Mouse (Mus musculus) liver, adult 2 months (tissue): ENCODE results near the gene Myo19. TPM values are rescaled to one million over a fixed set of nuclear protein-coding genes. Genes with fewer than 3 reads are reported as not detected.
"Not testable (repeated sequence)": the region's sequence is repeated elsewhere in the genome, so short reads cannot be mapped to it uniquely, and the experiment has no call there.

Experiments used
- DNase-seq: peaks from one replicate; pipeline ENCODE4 v3.0.0-alpha.2; 2011; ENCODE audit warnings: low read depth, low spot score; ENCODE audit errors: extremely low read depth
- H3K27ac ChIP-seq: fragments of 200-500 bp; replicated peaks from 2 replicates; pipeline ENCODE4 v1.5.1; 2012; ENCODE audit warnings: low read depth, mild to moderate bottlenecking, control low read depth, inconsistent platforms, low read length; ENCODE audit not compliant: insufficient read depth
- H3K27me3 ChIP-seq: fragments of 200-500 bp; 2 replicates; pipeline ENCODE4 v1.6.1; 2012; ENCODE audit warnings: mild to moderate bottlenecking, moderate library complexity, low read length, inconsistent platforms; ENCODE audit not compliant: control insufficient read depth, insufficient read depth
- H3K36me3 ChIP-seq: fragments of 200-500 bp; 2 replicates; pipeline ENCODE4 v1.6.1; 2012; ENCODE audit warnings: low read length, inconsistent platforms; ENCODE audit not compliant: control insufficient read depth, insufficient read depth
- H3K4me1 ChIP-seq: fragments of 200-500 bp; 2 replicates; pipeline ENCODE4 v1.6.1; 2011; ENCODE audit warnings: low read length; ENCODE audit not compliant: control insufficient read depth, insufficient read depth
- H3K4me3 ChIP-seq: fragments of 200-500 bp; 2 replicates; pipeline ENCODE4 v1.5.1; 2011; ENCODE audit warnings: low read depth, mild to moderate bottlenecking, control low read depth, low read length, moderate library complexity; ENCODE audit not compliant: insufficient read depth
- H3K79me2 ChIP-seq: fragments of 200-500 bp; 2 replicates; pipeline ENCODE4 v1.6.1; 2012; ENCODE audit warnings: inconsistent platforms, mild to moderate bottlenecking, low read length, moderate library complexity; ENCODE audit not compliant: control insufficient read depth, insufficient read depth
- H3K9ac ChIP-seq: fragments of 200-500 bp; 2 replicates; pipeline ENCODE4 v1.6.1; 2012; ENCODE audit warnings: low read depth, mild to moderate bottlenecking, control low read depth, inconsistent platforms, low read length
- CTCF ChIP-seq: fragments of 200-500 bp; IDR thresholded peaks from 2 replicates; pipeline ENCODE4 v1.5.1; 2011; ENCODE audit warnings: low read depth, low read length, control low read depth
- POLR2A ChIP-seq: fragments of 200-500 bp; IDR thresholded peaks from 2 replicates; pipeline ENCODE4 v1.6.1; 2011; ENCODE audit warnings: low read length, control low read depth; ENCODE audit not compliant: insufficient read depth; ENCODE audit errors: extremely low read depth
- WGBS: fragments of 180-500 bp; shearing (Covaris S2); methylation state at CpG from one replicate; pipeline ENCODE4 v1.1.7; 2018; 5-methylcytosine and 5-hydroxymethylcytosine counted together
- polyA plus RNA-seq: library from polyadenylated mRNA; depleted of rRNA; stranded (reverse); fragments of >200 nt; gene quantifications from 2 replicates; pipeline ENCODE4 v1.2.3, GENCODE M21; 2012
- total RNA-seq: library from RNA; depleted of rRNA; stranded (reverse); fragments of >200 nt; gene quantifications from 2 replicates; pipeline ENCODE4 v1.2.3, GENCODE M21; 2014

Myo19 gene
- total and polyA plus RNA-seq, 2 experiments = 2.3 to 7.7 TPM

DNA sequence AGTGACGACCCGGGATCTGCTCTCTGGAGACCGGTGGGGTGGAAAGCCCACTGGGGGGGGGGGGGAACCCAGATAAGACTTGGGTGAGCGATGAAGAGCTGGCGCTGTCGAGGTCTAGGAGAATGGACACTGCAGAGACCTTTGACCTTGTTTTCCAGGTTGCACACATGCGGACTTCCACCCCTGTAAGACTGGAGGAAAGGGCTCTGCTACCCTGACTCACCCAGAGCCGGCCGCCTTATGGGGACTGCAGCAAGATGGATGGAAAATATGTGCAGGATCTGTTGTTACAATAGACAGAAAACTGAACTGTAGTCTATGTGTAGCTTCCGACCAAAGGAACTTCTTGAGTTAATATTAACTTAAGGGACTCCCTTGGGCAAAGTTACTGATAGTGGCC is 8.9 kb upstream of the Myo19 start:
- TF ChIP-seq CTCF (no peak), POLR2A (0 out of 2 replicates have a peak, but pooled peaks have one; percentile 11)
- H3K9ac ChIP-seq = peak overlapping the region; percentile 89
- H3K79me2 ChIP-seq = peaks cover 7% of the 10 kb centered on the region; the same call in 1 of the 2 replicates
- peak overlapping the region; percentile 83 for H3K4me3 ChIP-seq
- 1% methylated on average over 10 of the region's 10 CpGs for WGBS
- H3K27ac ChIP-seq = peak overlapping the region; percentile 92
- peak; percentile 96 for DNase-seq
- no peaks in the 10 kb centered on the region for H3K27me3 ChIP-seq
- H3K36me3 ChIP-seq = 0 out of 2 replicates have a peak, but pooled peaks cover 2% of the 10 kb centered on the region
- H3K4me1 ChIP-seq = peaks cover 9% of the 10 kb centered on the region

GRCm38 (mm10) chr11:84871548-84872069 is 8.3 kb upstream of the Myo19 start:
- Histone ChIP-seq H3K36me3 (0 out of 2 replicates have a peak, but pooled peaks cover 2% of the 10 kb centered on the region), H3K27ac (peak overlapping the region; percentile 92), H3K4me3 (peak overlapping the region; percentile 83), H3K9ac (peak overlapping the region; percentile 89; the same call in 1 of the 2 replicates), H3K79me2 (peaks cover 5% of the 10 kb centered on the region; the same call in 1 of the 2 replicates), H3K27me3 (no peaks in the 10 kb centered on the region), H3K4me1 (peaks cover 6% of the 10 kb centered on the region; the same call in 1 of the 2 replicates)
- 27% methylated on average over 4 of the region's 4 CpGs for WGBS
- TF ChIP-seq CTCF (no peak), POLR2A (no peak)
- DNase-seq = peak; percentile 58

GRCm38 (mm10) chr11:84873042-84873833 is 6.7 kb upstream of the Myo19 start:
- 80% methylated on average over 1 of the region's 1 CpGs for WGBS
- Histone ChIP-seq H3K79me2 (peaks cover 7% of the 10 kb centered on the region; the same call in 1 of the 2 replicates), H3K27me3 (no peaks in the 10 kb centered on the region), H3K27ac (no peak overlapping the region), H3K4me1 (no peaks in the 10 kb centered on the region), H3K9ac (no peak overlapping the region), H3K4me3 (no peak overlapping the region), H3K36me3 (peaks cover 5% of the 10 kb centered on the region; the same call in 1 of the 2 replicates)
- no peak for TF ChIP-seq POLR2A
- no peak for TF ChIP-seq CTCF
- DNase-seq = no peak

GRCm38 (mm10) chr11:84876020-84876419 is 3.9 kb upstream of the Myo19 start:
- not testable (repeated sequence) for H3K27ac ChIP-seq, H3K79me2 ChIP-seq, H3K9ac ChIP-seq, H3K4me3 ChIP-seq, H3K27me3 ChIP-seq, DNase-seq, H3K4me1 ChIP-seq, H3K36me3 ChIP-seq
- 57% methylated on average over 1 of the region's 1 CpGs for WGBS

DNA sequence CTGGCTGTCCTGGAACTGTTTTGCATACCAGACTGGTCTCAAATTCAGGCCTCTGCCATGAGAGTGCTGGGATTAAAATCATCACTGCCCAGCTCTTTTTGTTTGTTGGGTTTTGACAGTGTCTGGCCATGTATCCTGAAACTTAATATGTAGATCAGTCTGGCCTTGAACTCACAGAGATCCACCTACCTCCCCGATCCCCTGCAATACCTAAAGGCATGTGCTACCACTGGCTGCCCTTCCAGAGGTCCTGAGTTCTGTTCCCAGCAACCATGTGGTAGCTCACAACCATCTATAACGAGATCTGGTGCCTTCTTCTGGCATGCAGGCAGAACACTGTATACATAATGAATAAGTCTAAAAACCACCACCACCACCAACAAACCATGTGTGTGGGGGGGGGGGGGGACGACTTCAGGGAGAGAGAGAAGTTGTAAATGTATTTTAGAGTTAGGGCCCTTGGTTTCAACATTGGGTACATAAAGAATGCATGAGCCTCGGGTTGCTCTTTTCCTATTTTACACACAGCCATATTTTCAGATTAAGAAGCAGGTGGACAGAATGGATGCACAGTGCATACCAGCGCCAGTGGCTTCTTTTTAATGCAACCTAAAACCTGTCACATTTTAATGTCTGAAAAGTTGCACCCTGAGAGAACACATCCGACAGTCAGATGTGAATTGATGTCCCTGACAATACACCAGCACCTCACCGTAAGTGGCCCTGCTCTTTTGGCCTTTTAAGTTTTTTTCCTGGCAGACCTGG is 759 bp upstream of the Myo19 start:
- 6% methylated on average over 7 of the region's 7 CpGs for WGBS
- DNase-seq = no peak

More for the DNA sequence above, 759 bp upstream of the Myo19 start:
- TF ChIP-seq CTCF (no peak), POLR2A (no peak)
- peak overlapping the region; percentile 92 for H3K9ac ChIP-seq
- H3K4me1 ChIP-seq = 0 out of 2 replicates have a peak, but pooled peaks cover 3% of the 10 kb centered on the region
- no peaks in the 10 kb centered on the region for H3K27me3 ChIP-seq
- peaks cover 5% of the 10 kb centered on the region; the same call in 1 of the 2 replicates for H3K36me3 ChIP-seq
- peaks cover 5% of the 10 kb centered on the region; the same call in 1 of the 2 replicates for H3K79me2 ChIP-seq
- peak overlapping the region; percentile 80 for H3K27ac ChIP-seq
- H3K4me3 ChIP-seq = peak overlapping the region; percentile 82
